Mouse (Mus musculus): ENCODE data around the gene Slc16a6. TPM values are rescaled to one million over a fixed set of nuclear protein-coding genes. Genes with fewer than 3 reads are reported as not detected.
A peak's percentile ranks its signal among the peaks of the same experiment; 100 is the strongest.

Slc16a6 gene
- polyA plus RNA-seq, 1 experiment, result 34.7 TPM

DNA sequence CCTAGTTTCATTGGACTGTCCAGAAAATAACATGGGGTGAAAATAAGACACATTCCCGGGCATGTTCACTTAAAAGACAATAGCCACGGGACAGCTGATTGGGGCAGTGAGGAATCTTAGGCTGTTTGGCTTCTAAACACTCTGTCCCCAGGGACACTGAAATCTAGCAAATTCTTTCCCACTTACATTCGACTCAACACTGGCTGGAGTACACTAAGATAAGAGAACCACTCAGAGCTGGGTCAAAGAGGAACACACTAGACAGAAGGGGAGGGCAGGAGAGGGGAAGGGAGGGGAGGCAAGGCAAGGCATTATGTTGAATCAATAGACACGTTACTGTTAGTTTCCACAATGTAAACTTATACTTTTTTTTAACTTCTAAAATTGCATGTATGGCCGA lies 12.8 kb downstream of the Slc16a6 start:
- Histone ChIP-seq H3K36me3 (replicated peaks; ENCODE audit: low read length) (peaks cover 97% of the 10 kb centered on the region), H3K4me3 (replicated peaks) (no peak overlapping the region), H3K9me3 (no peaks in the 10 kb centered on the region), H3K27me3 (replicated peaks) (no peaks in the 10 kb centered on the region), H3K4me1 (peaks cover 39% of the 10 kb centered on the region)
- TF ChIP-seq FLI1 (IDR thresholded peaks at IDR 0.05; ENCODE audit: low read length) (no peak), GATA1 (IDR thresholded peaks at IDR 0.05; ENCODE audit: borderline replicate concordance, low read length) (no peak)

DNA sequence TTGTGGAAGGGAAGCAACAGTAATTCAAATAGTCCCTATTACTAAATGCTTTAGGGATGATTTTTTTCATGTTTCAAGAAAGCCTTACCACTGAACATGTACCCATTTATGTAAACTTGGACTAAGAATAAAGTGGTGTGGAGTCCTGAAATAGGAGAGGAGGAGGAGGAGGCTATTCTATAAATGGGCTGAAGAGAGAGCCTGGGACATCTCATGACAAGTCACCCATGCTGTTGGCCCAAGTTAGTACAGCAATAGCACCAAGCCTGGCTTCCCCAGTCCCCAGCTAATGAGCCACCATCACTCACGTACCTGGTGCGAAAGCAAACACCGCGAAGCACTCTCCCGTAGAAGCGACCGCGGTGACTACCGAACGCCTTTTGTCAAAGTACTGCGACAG lies 15.2 kb downstream of the Slc16a6 start:
- Histone ChIP-seq H3K27me3 (replicated peaks) (no peaks in the 10 kb centered on the region), H3K4me1 (peaks cover 29% of the 10 kb centered on the region), H3K36me3 (replicated peaks; ENCODE audit: low read length) (peaks cover 96% of the 10 kb centered on the region), H3K9me3 (no peaks in the 10 kb centered on the region), H3K4me3 (replicated peaks) (no peak overlapping the region)
- no peak for TF ChIP-seq FLI1 (IDR thresholded peaks at IDR 0.05; ENCODE audit: low read length)
- TF ChIP-seq GATA1 (IDR thresholded peaks at IDR 0.05; ENCODE audit: borderline replicate concordance, low read length), result no peak

DNA sequence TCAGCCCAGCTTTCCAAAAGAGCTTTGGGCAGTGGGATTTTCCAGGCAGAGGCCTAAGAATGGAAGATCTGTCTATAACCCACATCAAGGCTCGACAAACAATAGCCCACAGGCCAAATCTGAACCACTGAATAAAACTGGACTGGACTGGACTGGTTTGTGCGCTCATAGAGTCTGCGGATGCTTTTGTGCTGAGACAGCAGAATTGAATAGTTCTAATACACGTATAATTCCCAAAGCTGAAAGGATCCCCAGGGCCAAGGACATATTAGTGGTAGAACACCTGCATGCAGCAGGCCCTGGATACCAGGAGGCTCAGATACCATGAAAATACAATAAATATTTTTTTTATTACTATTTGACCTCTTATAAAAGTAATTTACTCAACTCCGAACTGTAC lies 17.1 kb downstream of the Slc16a6 start:
- Histone ChIP-seq H3K4me1 (peaks cover 10% of the 10 kb centered on the region), H3K4me3 (replicated peaks) (no peak overlapping the region), H3K9me3 (no peaks in the 10 kb centered on the region), H3K36me3 (replicated peaks; ENCODE audit: low read length) (peaks cover 96% of the 10 kb centered on the region), H3K27me3 (replicated peaks) (no peaks in the 10 kb centered on the region)
- TF ChIP-seq GATA1 (IDR thresholded peaks at IDR 0.05; ENCODE audit: borderline replicate concordance, low read length) (no peak), FLI1 (IDR thresholded peaks at IDR 0.05; ENCODE audit: low read length) (no peak)

DNA sequence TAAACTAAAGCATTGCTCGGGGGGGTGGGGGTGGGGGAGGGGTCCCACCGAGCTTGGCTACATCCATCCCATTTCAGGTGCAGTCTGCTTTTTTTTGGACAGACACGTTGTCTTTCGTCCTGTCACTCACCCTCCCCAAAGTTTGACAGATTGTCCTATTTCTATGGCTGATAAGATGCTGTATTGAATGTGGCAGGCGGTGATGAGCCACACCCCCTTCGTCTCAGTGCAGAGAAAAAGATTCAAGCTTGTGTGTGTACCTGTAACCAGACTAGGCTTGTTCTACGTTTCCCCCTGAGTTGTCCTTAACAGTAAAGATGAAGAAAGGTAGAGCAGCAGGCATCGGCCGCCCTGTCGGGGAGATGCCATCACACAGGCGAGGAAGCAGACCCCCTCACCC lies 22.2 kb downstream of the Slc16a6 start:
- H3K4me3 ChIP-seq (replicated peaks), result no peak overlapping the region
- peaks cover 86% of the 10 kb centered on the region for H3K36me3 ChIP-seq (replicated peaks; ENCODE audit: low read length)
- no peaks in the 10 kb centered on the region for H3K9me3 ChIP-seq
- peaks cover 4% of the 10 kb centered on the region; the same call in 1 of the 2 replicates for H3K4me1 ChIP-seq
- H3K27me3 ChIP-seq (replicated peaks), result no peaks in the 10 kb centered on the region
- no peak for TF ChIP-seq FLI1 (IDR thresholded peaks at IDR 0.05; ENCODE audit: low read length)
- no peak for TF ChIP-seq GATA1 (IDR thresholded peaks at IDR 0.05; ENCODE audit: borderline replicate concordance, low read length)

DNA sequence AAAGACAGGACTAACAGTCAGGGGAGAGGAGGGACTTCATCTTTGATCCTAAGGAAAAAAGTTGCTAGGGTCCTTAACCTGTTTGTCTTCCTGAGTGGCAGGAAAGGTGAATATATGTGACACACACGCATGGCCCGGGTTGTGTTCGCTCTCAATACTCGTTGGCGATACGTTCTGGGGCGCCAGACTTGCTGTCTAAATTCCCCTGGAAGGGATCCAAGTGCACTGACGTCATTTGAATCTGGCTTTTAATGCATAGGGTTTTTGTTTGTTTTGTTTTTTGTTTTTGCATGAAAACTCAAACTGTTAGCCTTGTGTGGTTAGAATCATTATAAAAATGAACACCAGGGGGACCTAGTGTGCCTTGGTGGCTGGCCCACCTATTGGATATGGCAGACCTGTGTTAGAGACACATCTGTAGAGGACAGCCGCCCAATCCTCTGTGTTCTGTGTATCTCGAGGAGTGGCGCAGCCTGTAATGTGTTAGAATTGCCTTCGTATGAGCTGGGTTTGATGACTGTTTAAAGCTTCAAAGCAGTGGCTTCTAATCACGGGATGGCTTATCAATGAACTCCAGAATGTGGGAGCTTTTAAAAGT lies 27.9 kb downstream of the Slc16a6 start:
- TF ChIP-seq FLI1 (IDR thresholded peaks at IDR 0.05; ENCODE audit: low read length) (no peak), GATA1 (IDR thresholded peaks at IDR 0.05; ENCODE audit: borderline replicate concordance, low read length) (no peak)
- H3K4me1 ChIP-seq, result peaks cover 51% of the 10 kb centered on the region

DNA sequence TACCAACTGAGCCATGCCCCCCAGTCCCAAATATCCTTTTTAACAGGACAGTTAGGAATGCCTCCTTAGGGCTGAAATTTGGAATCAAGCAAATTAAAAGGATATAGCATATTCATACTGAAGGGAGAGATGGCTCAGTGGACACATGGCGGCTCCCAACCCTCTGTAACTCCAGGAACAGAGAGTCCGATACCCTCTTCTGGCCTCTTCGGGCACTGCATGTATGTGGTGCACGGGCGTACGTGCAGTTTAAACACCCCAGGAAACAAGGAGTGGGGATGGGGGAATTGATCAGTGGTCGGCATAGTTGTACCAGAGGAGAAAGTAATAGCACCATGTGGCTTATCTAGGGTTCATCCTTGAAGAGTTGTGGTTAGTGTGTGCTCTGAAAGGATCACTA lies 28.8 kb downstream of the Slc16a6 start:
- peaks cover 30% of the 10 kb centered on the region for H3K36me3 ChIP-seq (replicated peaks; ENCODE audit: low read length)
- TF ChIP-seq FLI1 (IDR thresholded peaks at IDR 0.05; ENCODE audit: low read length) (no peak), GATA1 (IDR thresholded peaks at IDR 0.05; ENCODE audit: borderline replicate concordance, low read length) (no peak)
- H3K27me3 ChIP-seq (replicated peaks), result no peaks in the 10 kb centered on the region
- no peaks in the 10 kb centered on the region for H3K9me3 ChIP-seq
- H3K4me3 ChIP-seq (replicated peaks), result no peak overlapping the region
- H3K4me1 ChIP-seq, result peaks cover 61% of the 10 kb centered on the region

More for the DNA sequence above, 27.9 kb downstream of the Slc16a6 start:
- Histone ChIP-seq H3K4me3 (replicated peaks) (no peak overlapping the region), H3K9me3 (no peaks in the 10 kb centered on the region), H3K27me3 (replicated peaks) (no peaks in the 10 kb centered on the region), H3K36me3 (replicated peaks; ENCODE audit: low read length) (peaks cover 37% of the 10 kb centered on the region)

DNA sequence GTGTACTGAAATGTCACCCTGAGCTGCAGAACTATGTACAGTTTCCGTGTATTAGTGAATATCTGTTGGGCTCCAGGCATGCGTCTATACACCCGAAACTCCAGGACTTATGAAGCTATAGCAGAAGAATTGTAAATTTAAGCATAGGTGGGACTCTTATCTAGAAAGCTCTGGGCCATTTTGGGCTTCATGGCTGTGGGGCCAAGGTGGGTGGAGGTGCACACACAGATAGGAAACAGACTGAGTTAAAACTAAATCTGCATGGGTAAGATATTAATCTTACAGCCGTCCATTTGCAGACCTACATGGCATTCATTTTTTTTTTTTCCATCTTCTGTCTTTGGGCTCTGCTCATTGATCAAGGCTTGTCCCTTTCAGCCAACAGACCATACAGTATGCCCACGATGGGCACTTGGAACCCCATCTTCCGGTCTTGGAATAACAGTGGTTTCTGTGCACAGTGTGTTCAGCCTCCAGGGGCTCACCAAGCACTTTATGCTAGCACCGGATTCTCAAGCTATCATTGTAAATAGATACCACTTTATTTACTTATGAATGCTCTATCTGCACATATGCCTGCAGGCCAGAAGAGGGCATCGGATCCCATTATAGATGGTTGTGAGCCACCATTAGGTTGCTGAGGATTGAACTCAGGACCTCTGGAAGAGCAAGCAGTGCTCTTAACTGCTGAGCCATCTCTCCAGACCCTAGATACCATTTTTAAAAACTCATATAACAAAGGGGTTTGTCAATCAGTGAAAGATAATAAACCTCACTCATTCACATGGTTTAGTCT lies 29.7 kb downstream of the Slc16a6 start:
- Histone ChIP-seq H3K9me3 (no peaks in the 10 kb centered on the region), H3K36me3 (replicated peaks; ENCODE audit: low read length) (peaks cover 20% of the 10 kb centered on the region), H3K27me3 (replicated peaks) (no peaks in the 10 kb centered on the region), H3K4me1 (peaks cover 67% of the 10 kb centered on the region), H3K4me3 (replicated peaks) (no peak overlapping the region)
- no peak for TF ChIP-seq FLI1 (IDR thresholded peaks at IDR 0.05; ENCODE audit: low read length)
- TF ChIP-seq GATA1 (IDR thresholded peaks at IDR 0.05; ENCODE audit: borderline replicate concordance, low read length), result no peak

DNA sequence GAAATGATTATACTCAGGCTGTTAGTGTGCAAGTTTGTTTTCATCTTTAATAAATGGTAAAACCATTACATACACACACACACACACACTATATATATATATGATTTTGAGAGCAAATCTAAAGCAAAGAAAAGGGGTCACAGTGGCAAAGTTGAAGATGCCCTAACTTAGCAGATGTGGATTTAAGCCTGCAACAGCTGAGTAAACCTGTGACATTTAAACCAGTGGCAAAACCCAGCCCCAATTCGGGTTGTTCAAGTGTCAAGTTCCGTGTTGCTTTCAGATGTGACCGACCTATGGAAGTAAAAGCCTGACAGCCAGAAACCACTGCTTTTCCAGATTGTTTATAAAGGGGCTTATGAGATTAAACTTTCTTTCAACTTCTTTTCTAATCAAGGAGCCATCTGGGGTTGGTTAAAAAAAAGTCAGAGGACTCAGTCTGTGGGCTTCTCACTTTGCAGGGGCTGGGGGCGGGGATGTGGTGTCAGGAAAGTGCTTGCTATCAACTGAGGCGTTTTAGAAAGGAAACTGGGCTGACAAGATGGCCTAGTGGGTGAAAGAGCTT lies 31.1 kb downstream of the Slc16a6 start:
- Histone ChIP-seq H3K4me1 (peaks cover 79% of the 10 kb centered on the region), H3K27me3 (replicated peaks) (no peaks in the 10 kb centered on the region), H3K9me3 (no peaks in the 10 kb centered on the region), H3K4me3 (replicated peaks) (peak overlapping the region; percentile 46), H3K36me3 (replicated peaks; ENCODE audit: low read length) (peaks cover 21% of the 10 kb centered on the region)
- no peak for TF ChIP-seq GATA1 (IDR thresholded peaks at IDR 0.05; ENCODE audit: borderline replicate concordance, low read length)
- no peak for TF ChIP-seq FLI1 (IDR thresholded peaks at IDR 0.05; ENCODE audit: low read length)

DNA sequence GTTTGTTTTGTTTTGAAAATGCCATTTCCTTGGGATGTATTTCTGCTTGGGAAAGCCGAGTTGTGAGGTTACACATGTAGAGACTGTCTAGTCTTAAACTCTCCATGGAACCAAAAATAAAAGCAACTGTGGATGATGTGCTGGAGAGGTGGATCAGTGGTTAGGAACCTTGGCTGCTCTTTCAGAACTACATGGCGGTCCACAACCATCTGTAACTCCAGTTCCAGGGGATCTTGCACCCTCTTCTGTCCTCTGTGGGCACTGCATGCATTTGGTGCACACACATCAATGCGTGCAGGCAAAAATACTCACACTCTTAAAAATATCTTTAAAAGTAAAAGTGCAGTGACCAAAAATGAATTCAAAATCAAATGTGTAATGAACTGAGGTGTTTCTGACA lies 32.3 kb downstream of the Slc16a6 start:
- no peaks in the 10 kb centered on the region for H3K27me3 ChIP-seq (replicated peaks)
- peaks cover 90% of the 10 kb centered on the region for H3K4me1 ChIP-seq

DNA sequence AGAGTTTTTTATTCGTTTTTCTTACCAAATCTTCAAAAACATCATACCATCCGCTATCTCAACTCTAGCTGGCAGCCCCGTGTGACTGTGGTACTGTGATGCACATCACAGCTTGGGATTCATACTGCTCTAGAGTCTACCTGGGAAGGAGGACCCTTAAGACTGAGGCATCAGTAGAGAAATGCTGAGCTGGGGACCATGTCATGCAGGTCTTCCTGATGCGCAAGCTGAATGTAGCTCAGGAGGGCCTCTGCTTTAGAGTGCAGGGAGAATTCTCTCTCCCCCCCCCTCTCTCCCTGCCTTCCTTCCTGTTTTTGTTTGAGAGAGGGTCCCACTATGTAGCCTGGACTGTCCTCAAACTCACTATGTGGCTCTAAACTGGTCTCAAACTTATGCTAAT lies 32.8 kb downstream of the Slc16a6 start:
- peaks cover 92% of the 10 kb centered on the region for H3K4me1 ChIP-seq
- no peaks in the 10 kb centered on the region for H3K9me3 ChIP-seq
- TF ChIP-seq FLI1 (IDR thresholded peaks at IDR 0.05; ENCODE audit: low read length) (no peak), GATA1 (IDR thresholded peaks at IDR 0.05; ENCODE audit: borderline replicate concordance, low read length) (no peak)
- H3K36me3 ChIP-seq (replicated peaks; ENCODE audit: low read length), result peaks cover 31% of the 10 kb centered on the region
- H3K27me3 ChIP-seq (replicated peaks), result no peaks in the 10 kb centered on the region
- H3K4me3 ChIP-seq (replicated peaks), result peak overlapping the region; percentile 92

More for the DNA sequence above, 32.3 kb downstream of the Slc16a6 start:
- TF ChIP-seq GATA1 (IDR thresholded peaks at IDR 0.05; ENCODE audit: borderline replicate concordance, low read length) (no peak), FLI1 (IDR thresholded peaks at IDR 0.05; ENCODE audit: low read length) (no peak)
- Histone ChIP-seq H3K36me3 (replicated peaks; ENCODE audit: low read length) (peaks cover 26% of the 10 kb centered on the region), H3K4me3 (replicated peaks) (no peak overlapping the region), H3K9me3 (no peaks in the 10 kb centered on the region)
